Mouse (Mus musculus): ENCODE results near the gene Strip1.

DNA sequence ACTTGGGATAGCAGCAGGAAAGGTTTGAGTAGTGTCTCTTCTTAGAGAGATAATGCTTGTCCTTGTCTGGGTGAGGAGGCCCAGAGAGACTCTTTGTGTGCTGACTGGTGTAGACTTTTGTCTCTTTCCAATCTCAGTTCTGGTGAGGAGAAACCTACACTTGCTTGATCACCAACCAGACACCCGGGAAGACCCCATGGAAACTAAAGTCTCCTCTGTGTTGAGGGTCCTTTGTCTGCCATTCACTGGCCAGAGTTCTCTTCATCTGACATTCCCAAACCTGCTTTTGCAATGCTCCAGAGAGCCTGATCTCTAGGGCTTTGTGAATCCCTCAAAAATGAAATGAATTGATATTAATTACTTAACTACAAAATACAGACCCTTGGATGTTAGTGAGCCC is 47.6 kb downstream of the Strip1 start:
- TF ChIP-seq CTCF (IDR thresholded peaks at IDR 0.05; ENCODE audit: borderline replicate concordance, control insufficient read depth, extremely low read depth, insufficient read depth, low read length, poor library complexity) (no peak), POLR2A (IDR thresholded peaks at IDR 0.05; ENCODE audit: control insufficient read depth, extremely low read depth, insufficient read depth, low read length, poor library complexity) (no peak)

Measured in thymus, adult 2 months (tissue).